Mouse (Mus musculus): Measurements from ENCODE around the gene Fgf22.

GRCm38 (mm10) chr10:79805636-79806035, 50.8 kb downstream of the Fgf22 start:
- no peak for TF ChIP-seq CTCF (IDR thresholded peaks at IDR 0.05; ENCODE audit: low read depth)
- TF ChIP-seq EP300 (IDR thresholded peaks at IDR 0.05; ENCODE audit: low read depth): no peak

Measured in liver, postnatal 0 days (tissue).